Mouse (Mus musculus) cortical plate, adult 2 months (tissue): Measurements from ENCODE around the gene Tll1. TPM values are rescaled to one million over a fixed set of nuclear protein-coding genes. Genes with fewer than 3 reads are reported as not detected.

Experiments used
- H3K27ac ChIP-seq: fragments of 200-500 bp; 2 replicates; pipeline ENCODE4 v1.5.1; 2012; ENCODE audit warnings: low read length, control low read depth, inconsistent platforms; ENCODE audit not compliant: insufficient read depth
- H3K4me1 ChIP-seq: fragments of 200-500 bp; 2 replicates; pipeline ENCODE4 v1.6.1; 2011; ENCODE audit warnings: low read length; ENCODE audit not compliant: control insufficient read depth, insufficient read depth
- H3K4me3 ChIP-seq: fragments of 200-500 bp; 2 replicates; pipeline ENCODE4 v1.5.1; 2011; ENCODE audit warnings: mild to moderate bottlenecking, low read length, control low read depth; ENCODE audit not compliant: insufficient read depth
- CTCF ChIP-seq: fragments of 200-500 bp; IDR thresholded peaks from 2 replicates; pipeline ENCODE4 v1.5.1; 2011; ENCODE audit warnings: mild to moderate bottlenecking, control low read depth, low read length; ENCODE audit not compliant: insufficient read depth; ENCODE audit errors: extremely low read depth
- POLR2A ChIP-seq: fragments of 200-500 bp; IDR thresholded peaks from 2 replicates; pipeline ENCODE4 v1.6.1; 2011; ENCODE audit warnings: mild to moderate bottlenecking, low read length, control low read depth; ENCODE audit not compliant: insufficient read depth; ENCODE audit errors: extremely low read depth
- polyA plus RNA-seq: library from polyadenylated mRNA; depleted of rRNA; stranded (reverse); fragments of >200 nt; gene quantifications from 2 replicates; pipeline ENCODE4 v1.2.3, GENCODE M21; 2012; rRNA removed

The Tll1 gene
- 0.61 TPM in 2 replicates for polyA plus RNA-seq

DNA sequence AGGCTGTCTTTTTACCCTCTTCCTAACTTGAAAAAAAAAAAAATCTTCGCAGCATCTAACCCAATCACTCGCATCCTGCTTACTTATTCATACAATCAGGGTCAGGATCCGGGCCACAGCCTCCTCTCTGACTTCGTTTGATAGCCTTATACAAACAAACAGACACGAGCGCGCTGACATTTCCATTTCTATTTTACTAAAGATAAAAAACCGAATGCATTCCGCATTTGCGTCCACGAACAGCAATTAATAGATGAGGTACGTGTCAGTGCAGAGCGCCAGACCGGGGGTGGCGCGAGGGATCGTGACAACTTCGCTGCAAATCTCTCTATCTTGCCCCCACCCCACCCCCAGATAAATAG lies at the start of gene Tll1:
Tll1 (minus strand) TSS at position 248 of the 362 bp plus-strand sequence.
- no peaks in the 10 kb centered on the region for H3K4me1 ChIP-seq
- TF ChIP-seq POLR2A = no peak
- no peak for TF ChIP-seq CTCF
- H3K4me3 ChIP-seq = peak within 1 kb of the TSS; percentile 60
- H3K27ac ChIP-seq = no peak within 1 kb of the TSS

DNA sequence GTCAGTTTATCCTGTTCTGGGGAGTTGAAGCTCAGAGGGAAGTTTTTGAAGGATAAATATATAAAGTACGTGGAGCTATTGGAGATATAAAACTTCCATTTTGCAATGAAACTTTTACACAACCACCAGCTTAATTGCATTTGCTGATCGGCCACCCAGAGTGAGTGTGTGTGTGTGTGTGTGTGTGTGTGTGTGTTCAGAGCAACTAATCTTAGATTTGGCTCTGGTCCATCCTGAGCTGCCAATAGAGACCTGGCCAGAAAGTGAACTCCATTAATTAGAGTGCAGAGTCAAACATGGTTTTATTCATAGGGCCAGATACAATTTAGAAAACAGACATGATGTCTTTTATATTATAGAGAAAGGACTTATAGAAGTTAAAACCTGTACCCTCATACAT lies 32.6 kb upstream of the Tll1 start:
- Histone ChIP-seq H3K4me1 (no peaks in the 10 kb centered on the region), H3K27ac (no peak overlapping the region), H3K4me3 (no peak overlapping the region)
- TF ChIP-seq CTCF (no peak), POLR2A (no peak)

DNA sequence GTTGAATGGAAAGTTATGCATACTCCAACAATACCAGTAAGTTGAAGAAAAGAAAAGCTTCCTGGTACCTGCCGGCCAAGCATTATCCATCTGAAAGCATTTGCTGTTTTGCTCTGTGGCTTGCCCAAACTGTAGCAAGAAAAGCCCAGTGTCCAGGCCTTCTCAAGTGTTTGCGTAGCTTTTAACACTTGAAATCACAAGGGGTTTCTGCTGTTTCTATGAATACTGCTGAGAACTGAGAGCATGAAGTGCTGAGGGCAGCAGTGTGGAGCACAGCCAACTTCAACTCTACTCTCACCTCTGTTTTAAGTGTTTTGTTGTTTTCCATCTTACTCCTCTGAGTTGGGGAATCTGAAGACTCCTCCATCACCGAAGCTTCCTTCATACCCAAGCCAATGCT lies 15.5 kb upstream of the Tll1 start:
- H3K4me3 ChIP-seq = no peak overlapping the region
- TF ChIP-seq POLR2A (no peak), CTCF (no peak)
- no peak overlapping the region for H3K27ac ChIP-seq
- H3K4me1 ChIP-seq = no peaks in the 10 kb centered on the region

DNA sequence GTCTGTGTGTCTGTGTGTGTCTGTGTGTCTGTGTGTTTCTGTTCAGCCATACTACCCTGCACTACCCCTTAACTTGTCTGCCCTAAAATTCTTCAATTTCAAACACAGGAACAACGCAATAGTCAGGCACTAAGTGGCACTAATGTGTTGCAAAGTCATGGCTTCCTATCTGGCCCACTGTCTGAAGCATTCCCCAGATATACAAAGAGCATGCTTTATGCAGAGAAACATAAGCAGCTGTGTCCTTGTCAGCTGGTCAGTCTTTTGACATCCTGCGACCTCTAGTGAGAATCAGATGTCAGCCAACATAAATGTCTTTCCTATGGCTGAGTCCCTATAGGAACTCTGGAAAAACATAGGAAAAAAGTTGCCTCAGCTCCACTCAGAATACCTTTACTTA lies 11.6 kb upstream of the Tll1 start:
- Histone ChIP-seq H3K27ac (no peak overlapping the region), H3K4me3 (no peak overlapping the region), H3K4me1 (no peaks in the 10 kb centered on the region)
- TF ChIP-seq POLR2A (no peak), CTCF (no peak)

DNA sequence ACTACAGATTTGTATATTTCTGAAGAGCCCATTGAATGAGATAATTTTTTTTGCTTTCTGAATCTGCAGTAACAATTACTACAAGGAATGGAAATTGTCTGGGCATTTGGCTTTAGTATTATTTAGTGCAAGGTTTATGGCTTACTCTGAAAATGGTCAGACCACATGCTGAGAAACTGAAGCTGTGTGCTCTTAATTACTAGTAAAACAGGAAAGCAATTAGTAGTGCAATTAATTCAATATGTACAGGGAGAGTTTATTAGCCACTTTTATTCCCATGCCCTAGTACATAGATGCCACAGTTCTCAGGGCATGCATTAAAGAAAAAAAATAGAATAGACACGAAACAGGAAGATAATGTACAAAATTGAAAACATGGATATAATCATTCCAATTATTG lies 10.2 kb upstream of the Tll1 start:
- Histone ChIP-seq H3K27ac (no peak overlapping the region), H3K4me3 (no peak overlapping the region), H3K4me1 (no peaks in the 10 kb centered on the region)
- no peak for TF ChIP-seq CTCF
- no peak for TF ChIP-seq POLR2A

DNA sequence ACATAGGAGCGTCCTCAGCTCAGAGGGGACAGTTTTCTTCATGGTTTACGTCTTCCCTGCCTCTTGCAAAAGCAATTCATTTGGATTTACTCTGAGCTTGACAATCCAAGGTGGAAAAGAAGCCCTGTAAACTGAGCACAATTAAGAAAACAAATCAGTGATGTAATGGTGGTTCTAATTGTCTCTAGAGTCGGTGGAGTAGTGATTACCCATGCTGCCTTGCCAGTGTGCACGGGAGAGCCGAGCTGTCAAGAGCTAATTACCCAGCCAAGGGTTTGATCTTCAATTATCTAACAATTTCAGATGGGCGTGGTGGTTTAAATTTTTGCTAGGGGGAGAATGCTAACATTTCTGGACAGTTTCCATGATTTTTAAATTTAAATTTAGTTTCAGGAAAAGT lies 9.3 kb upstream of the Tll1 start:
- TF ChIP-seq POLR2A (no peak), CTCF (no peak)
- H3K4me3 ChIP-seq = no peak overlapping the region

DNA sequence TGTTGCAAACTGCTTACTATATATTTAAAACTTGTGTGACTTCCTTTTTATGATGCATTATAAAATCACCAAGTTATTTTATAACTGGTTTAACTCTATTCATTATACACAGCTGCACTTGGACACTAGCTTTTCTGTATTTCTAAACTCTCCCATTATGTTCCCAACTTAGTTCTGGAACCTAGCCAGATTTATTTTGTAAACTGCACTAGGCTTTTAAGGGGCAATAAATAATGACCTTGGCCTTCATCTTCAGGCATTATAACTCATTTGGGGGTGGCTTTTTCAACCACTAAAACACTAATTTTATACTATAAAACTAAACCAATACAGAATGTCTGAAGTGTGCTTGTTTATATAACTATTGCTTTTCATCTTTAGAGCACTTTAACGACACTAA lies 8.8 kb upstream of the Tll1 start:
- Histone ChIP-seq H3K4me3 (no peak overlapping the region), H3K4me1 (no peaks in the 10 kb centered on the region), H3K27ac (no peak overlapping the region)
- TF ChIP-seq POLR2A = no peak
- no peak for TF ChIP-seq CTCF

More for the DNA sequence above, 9.3 kb upstream of the Tll1 start:
- Histone ChIP-seq H3K4me1 (no peaks in the 10 kb centered on the region), H3K27ac (no peak overlapping the region)

DNA sequence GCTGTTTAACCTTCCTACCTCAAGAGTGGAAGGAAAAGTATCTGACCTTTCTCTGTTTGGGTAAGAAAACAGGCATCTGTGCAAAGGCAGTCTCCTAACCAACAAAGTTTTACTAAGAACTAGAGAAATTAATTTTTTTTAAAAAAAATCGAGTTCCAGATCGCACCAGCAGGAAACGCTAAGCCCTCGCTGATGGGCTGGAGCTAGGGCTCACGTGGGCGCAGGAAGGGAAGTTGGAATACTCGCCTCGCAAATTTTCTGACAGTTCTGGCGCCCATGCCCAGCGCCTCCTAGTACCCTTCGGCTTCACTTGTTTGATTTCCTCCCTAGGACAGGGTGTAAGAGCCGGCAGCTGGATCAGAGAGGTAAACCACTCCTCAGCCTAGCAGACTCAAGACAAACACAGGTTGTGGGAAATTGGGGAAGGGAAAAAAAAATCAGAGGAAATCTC lies 365 bp upstream of the Tll1 start:
- Histone ChIP-seq H3K27ac (no peak overlapping the region), H3K4me3 (peak overlapping the region; percentile 60), H3K4me1 (no peaks in the 10 kb centered on the region)
- TF ChIP-seq CTCF = no peak
- TF ChIP-seq POLR2A = no peak

DNA sequence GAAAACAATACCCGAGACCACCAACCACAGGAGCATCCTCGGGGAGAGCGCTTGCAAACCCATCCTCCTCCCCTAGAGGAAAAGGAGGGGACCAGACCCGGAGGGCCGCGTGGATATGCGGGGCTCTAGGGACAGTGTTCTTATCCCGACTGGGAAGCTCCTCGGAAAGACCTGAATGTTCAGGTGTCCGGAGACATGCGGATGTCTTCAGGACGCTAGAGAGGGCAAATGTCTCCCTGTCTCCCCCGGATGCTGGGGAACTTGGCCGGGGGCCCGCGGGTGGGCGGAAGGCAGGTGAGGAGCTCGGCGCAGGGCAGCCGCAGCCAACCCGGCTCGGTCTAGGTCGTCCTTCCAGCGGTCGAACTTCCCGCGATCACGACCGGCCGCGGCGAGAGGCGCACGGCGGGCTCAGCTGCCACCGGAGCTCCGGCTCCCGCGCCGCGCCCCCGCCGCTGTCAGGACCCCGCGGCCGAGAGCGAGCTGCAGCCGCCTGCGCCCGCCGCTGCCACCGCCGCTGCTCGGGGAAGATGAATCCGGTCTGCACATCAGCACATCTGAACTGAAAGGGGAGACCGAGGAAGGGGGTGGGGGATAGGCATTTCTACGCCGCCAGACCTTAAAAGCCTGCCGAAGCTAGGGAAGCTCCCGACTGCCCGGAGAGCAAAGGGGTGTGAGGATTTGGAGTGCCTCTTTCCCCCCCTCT lies 599 bp downstream of the Tll1 start:
- Histone ChIP-seq H3K27ac (no peak overlapping the region), H3K4me1 (no peaks in the 10 kb centered on the region), H3K4me3 (peak overlapping the region; percentile 60)
- TF ChIP-seq POLR2A = no peak
- TF ChIP-seq CTCF = no peak

DNA sequence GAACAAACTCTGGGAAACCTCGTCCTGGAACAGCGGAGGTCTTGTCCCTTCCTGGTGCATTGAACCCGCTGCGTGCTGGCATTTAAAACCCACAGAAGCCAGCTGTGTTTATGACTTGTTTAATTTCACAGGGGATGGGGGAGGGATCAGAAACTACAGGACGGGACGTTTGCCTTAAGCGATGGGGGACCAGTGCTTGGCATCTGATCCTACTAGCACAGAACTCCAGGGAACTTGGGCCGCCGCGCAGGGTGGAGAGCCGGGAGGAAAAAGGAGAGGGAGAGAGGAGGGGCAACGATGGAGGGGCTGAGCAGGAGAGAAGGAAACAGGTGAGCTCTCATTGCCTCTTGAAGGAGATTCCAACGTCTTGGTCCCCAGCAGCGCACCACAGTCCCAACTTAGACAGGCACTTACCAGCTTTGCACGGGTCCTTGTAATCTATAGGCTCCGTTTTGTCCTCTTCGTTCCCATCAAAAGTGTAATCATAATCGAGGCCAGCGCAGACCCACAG lies 1.2 kb downstream of the Tll1 start:
- Histone ChIP-seq H3K4me3 (peak overlapping the region; percentile 60), H3K4me1 (no peaks in the 10 kb centered on the region), H3K27ac (no peak overlapping the region)
- TF ChIP-seq POLR2A (no peak), CTCF (no peak)

DNA sequence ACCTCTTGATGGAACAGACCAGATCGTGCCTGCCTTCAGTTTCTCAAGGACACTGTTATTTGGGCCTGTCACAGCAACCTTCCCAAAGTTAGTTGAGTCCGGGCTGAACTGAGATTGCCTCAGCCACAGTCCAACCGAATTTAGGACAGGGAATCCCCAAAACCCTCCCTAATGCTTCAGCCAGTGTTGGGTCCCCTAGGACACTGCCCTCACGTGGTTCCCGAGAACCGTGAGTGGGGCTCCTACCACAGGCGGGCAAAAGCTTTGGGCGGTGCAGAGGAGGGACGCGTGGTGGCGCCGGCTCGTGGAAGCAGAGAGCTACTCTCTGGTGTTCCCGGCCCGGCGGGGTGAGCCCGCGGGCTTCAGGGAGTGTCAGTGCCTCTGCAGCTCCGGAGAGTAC lies 1.9 kb downstream of the Tll1 start:
- H3K4me3 ChIP-seq = peak overlapping the region; percentile 60; the same call in 1 of the 2 replicates
- H3K27ac ChIP-seq = no peak overlapping the region
- no peaks in the 10 kb centered on the region for H3K4me1 ChIP-seq
- 0 out of 2 replicates have a peak, but pooled peaks have one; percentile 4 for TF ChIP-seq CTCF
- no peak for TF ChIP-seq POLR2A
